Mouse (Mus musculus): ENCODE results near the gene Bcl9l.

Bcl9l gene

DNA sequence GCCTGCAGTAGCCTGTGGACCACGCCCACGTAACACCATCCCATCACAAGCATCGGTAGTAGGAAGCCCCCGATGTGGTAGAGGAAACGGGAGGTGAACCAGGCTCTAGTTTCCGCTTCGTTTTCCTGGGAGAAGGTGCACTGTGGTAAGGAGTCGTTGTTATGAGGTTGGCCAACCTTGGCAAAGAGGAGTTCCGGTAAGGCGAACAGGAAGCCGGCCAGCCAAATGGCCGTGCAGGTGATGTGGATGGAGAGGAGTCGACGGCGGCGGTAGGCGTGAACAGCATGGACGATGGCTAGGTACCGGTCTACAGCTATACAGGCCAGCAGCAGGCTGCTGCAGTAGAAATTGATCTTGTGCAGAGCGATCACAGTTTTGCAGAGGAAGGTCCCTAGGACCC lies 31.0 kb downstream of the Bcl9l start:
- DNase-seq = no peak

DNA sequence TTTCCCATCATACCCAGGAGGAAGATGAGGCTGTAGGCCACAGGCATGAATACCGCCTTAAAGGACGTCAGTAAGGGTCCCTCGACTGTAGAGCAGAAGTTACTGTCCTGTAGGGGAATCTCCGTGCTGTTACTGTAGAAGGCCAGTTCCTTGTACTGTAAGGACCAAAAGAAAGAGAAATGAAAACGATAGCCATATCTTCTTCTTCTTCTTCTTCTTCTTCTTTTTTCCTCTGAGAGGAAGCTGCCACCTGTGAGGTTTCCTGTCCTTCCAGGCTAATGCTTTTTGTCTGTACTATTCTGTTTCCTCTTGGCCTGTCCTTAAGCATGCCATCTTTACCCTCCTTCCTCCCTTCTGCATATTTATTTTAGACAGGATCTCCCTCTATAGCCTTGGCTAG lies 31.5 kb downstream of the Bcl9l start:
- DNase-seq = no peak

DNA sequence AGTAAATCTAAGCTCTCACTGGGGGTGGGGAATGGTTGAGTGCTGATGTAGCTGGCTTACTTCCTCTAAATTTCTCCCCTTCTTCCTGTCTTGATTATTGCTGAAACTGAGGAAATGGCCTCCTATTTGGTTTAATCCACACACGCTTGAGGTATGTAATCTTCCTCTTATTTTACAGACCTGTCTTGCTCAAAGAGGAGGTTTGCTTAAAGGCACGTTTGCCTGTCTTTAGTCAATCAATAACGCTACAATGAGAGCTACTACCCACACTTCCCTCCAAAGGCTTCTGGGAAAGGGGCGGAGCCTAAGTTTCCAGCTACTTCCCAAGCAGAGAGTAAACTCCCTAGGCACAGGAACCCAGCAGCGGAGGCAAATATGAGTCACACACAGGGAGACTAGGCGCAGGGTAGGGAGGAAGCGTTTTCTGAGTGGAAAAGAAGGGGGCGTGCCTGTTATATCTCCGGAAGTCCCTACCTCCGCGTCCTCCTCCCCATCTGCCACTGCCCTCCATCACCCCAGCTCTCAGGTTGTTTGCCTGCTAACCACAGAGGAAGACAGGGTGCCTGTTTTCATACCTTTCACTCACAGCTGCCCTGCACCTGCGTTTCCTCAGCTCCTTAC lies 32.6 kb downstream of the Bcl9l start:
- DNase-seq = peak; percentile 69

DNA sequence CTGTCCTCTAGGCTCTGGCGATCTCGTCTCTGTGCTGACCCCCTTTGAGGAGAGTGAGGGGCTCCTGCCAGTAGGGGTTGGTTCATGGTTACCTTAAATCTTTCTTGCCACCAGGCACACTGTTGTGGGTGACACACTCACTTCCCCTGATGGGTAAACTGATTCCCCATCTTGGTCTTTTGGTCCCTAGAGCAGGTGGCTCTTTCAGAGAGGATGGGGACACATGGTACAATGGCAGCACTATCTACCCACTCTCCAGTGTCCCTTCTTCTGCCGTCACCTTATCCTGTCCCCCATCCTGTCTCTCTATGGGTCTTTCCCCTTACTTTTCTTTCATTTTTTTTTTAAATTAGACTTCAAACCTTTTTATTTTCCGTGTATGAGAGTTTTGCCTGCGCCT lies 33.3 kb downstream of the Bcl9l start:
- no peak for DNase-seq

DNA sequence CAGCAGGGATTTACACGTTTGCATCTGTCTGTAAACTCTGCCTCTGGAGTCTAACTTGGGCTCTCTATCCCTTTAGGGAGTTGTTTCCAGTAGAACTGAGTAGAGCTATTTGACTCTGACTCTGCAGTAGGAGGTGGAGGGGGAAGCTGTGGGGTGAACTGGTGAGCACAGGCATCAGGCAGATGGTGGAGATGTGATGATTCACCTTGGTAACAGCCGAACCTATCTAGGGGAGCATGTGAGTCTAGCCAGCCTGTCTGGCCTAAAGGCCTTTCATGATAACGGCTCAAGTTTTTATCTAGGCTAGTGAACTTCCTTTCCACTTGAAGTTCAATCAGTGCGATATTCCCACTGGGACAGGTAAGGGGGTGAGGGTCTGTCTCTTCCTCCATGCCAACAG lies 34.7 kb downstream of the Bcl9l start:
- DNase-seq = no peak

DNA sequence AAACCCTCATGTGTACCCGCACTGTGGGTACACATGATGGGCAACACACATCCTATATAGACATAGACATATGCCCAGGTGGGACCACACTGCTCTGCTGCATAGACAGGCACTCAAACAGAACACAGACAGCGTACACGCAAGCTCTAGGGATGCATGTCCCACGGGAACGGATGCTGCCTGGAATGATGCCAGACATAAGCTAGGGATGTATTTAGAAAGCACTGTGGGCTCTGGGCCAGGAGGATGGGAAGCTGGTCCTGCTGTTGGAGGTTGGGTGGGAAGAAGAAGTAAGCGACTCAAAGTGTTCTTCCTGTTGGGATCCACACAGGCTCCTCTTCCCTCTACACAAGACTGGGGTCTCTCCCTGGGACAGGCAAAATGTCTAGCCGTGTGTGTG lies 35.4 kb downstream of the Bcl9l start:
- DNase-seq = no peak

DNA sequence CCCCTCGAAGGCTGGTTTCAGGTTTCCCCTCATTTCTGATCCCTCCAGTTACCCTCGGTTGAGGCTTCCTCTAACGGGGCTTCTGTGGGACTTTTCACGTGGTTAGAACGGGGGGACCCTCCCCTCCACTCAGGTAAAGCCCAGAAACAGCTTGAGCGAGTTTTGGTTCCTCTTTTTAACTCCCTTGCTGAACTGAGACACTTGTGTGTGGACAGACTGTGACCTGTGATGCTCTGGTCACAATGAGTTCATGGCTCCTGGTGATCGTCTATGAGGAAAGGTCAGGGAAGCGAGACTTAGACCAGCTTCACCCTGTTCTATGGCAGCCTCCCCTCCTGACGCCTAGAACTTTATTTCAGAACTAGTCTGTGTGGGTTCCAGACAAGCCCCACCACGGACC lies 39.3 kb downstream of the Bcl9l start:
- DNase-seq = no peak

DNA sequence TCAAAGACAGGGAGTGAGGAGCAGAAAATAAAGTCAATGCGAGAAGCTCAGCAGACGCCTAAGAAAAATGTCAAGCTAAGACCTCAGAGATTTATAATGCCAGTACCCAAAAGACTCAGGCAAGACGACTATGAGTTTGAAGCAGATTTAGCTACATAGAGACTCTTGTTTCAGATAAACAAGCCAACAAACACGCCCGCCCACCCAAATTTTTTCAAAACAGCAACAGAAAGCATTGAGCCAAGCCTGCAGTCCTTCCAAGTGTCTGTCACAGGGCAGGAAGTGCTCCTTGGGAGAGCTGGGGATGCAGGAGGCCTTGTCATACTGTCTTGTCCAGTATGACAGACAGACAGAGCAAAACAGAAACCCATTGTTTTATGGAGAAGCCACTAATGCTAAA lies 41.1 kb downstream of the Bcl9l start:
- DNase-seq = no peak

DNA sequence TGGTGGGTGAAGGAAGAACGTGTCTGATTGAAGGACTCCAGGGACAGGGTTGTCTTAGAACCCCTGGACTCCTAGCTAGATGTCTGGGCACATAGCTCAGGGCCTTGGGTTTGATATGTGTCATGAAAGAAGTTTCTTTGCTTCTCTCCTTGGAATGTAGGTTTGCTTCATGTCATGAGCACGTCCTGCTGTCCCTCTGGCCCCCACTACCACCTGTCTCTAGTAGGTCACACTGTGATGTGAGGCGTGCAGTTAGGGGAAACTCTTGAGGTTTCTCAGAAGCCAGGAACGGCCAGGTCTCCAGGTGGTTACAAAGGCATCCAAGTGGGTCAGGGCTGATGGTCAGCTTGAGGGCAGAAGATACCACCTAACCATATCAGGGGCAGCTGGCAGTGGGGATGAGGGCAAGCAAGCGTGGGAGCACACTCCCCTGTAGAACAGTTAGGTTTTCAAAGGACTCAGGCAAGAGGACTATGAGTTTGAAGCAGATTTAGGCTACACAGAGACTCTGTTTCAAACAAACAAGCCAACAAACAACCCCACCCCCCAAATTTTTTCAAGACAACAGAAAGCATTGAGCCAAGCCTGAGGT lies 41.7 kb downstream of the Bcl9l start:
- DNase-seq = no peak

DNA sequence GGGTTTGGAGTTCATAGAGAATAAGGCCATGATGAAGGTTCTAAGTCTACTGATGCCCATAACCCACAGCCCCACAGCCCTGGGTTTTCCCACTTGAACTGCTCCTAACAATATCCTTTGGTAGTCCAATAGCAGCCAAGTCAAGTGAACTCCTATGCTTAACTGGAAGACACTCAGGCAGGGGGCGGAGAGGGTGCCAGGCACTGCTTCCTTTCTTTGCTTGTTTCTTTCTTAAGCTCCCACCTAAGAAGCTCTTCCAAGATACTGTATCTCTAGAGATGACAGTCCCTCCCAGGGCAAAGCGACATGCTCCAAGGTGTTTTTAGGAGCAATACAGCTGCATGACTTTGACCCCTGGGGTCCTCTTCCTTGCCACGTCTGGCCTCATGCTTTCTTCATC lies 42.4 kb downstream of the Bcl9l start:
- no peak for DNase-seq

DNA sequence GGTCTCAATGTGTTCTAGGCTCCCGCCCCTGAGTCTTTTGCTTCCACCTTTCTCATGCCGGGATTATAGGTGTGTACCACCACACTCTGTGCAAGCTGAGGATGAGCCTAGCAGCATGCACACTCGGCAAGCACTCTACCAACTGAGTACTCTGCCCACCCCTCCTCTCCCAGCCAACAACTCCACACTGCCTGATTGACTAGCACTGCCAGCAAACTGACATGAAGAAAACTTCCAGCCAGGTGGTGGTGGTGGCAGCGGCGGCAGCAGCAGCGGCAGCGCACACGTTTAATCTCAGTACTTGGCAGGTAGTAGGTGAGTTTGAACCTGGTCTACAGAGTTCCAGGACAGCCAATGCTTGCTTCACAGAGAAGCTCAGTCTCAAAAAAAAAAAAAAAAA lies 43.0 kb downstream of the Bcl9l start:
- no peak for DNase-seq

DNA sequence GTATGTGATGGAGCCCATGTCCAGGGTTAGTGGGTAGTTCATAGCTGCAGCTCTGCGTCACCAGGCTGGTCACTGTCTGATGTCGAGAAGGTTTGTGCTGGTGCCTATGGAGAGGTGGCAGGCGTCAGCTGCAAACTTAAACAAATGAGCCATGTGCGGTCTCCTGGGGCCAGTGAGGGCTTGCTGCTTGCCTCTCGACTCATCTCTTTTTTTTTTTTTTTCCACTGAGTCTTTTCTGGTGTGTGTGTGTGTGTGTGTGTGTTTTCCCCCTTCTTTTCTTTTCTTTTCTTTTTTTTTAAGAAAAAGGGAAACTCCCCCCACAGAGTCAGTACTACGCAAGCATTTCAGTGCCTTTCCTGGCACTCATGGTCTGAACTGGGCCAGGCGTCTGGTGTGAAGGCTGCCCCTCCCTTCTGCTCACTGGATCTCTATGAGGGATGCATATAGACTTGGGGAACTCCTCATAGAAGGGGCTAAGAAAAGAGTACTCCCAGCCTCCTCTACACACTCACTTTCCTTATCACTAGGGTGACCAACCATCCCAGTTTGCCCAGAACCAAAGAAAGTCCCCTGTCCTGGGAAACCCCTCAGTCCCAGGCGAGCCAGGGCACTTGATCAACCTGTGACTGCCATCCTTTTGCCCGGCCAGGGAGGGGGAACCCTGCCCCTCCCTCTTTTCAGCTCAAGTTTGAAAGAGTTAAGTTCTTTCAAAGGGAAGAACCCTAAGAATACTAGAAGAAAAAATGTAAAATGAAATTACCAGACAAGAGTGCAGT lies 43.9 kb downstream of the Bcl9l start:
- DNase-seq = no peak

DNA sequence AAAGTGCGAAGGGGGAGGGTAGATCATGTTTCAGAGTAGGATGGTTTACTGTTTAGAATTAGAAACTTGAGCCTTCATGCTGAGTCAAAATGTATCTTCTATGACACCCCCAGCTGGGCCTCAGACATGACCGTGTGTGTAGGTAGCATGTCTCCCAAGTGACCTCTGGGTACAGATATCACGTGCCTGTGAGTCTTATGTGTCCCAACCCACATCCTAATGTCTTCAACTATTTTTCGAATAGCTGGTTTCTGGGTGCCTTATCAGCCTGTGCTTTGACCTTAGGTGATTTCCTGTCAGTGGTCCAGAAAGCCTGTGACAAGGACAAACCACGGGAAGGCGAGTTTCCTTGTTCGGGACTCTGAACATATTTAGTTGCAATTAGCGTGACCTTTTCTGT lies 45.7 kb downstream of the Bcl9l start:
- DNase-seq = no peak

DNA sequence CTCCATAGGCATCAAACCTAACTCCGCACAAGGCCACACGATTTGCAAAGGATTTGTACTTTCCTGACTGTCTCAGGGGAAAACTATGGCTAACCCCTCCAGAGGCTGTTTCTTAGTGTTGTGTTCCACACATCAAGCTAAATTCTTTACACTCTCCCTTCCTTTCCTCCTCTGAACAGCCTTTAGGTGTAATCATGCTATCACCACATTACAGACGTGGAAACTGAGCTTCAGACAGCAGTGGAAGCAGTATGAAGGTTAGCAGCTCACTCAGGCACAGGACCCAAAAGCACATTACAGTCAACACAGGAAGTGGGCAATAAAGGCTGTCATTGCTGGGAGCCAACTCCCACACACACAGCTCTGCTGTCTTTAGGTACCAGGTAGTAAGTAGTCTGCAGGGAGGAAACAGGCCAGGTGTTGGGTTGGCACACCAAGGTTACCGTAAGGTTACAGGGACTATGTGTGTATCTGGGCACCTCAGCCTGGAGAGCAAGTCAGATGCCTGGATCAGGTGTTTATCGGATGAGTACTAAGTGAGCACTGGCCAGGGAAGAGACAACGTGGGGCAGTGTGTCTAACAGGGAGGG lies 50.5 kb downstream of the Bcl9l start:
- DNase-seq = no peak

DNA sequence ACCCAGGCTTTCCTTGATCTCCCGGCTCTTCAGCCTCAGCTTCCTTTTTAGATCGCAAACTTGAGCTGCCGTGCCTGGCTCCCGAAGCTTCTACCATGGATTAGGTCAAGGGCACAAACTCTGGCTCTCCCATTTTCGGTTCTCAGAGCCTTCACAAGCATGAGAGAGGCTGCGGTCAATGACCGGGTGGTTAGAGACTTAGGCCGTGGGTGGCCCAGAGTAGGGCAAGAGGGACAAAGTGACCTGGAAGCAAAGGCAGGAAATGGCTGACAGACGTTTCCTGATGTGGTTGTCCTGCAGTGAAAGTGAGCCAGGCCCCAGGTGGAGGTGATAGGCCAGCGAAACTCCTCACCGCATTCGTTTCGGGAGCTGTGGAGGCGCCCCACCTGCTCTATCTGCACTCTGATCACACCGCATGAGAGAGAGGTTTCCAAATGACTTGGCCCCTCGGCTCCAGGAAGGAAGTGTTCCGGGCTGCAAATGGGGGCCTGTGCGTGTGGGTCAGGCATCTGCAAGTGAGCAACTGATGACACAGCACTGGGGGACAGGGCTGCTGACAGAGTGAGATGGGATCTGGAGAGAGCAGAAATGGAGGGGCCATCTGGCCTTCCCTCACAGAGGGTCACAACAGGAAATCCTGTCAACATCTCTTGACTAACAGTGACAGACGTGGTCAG lies 55.1 kb downstream of the Bcl9l start:
- peak; percentile 34 for DNase-seq

DNA sequence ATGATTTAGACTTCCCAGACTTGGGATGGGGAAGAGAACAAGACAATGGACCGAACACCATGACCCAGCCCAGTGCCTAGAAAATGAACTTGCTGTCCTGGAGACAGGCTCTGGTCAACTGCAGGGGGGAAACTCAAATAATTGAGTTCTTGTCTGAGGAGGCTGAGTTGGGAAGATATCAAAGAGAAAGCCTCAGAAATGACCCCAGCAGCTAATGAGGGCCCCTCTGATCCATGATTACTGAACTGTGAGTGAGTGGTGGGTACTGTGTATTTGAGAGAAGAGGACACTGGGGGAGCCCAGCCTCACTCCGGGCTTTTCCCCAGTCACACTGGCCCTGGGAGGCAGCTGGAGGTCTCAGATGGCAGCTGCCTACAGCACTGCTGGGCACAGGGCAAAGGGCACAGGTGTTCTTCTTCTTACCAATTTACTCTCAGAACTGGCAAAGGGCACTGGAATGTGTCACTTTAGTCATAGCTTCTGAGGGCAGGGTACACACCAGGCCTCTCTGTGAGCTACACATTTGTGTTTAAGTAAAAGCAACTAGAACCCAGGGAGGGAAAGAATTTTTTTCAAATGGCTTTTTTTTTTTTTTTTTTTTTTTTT lies 57.3 kb downstream of the Bcl9l start:
- no peak for DNase-seq

DNA sequence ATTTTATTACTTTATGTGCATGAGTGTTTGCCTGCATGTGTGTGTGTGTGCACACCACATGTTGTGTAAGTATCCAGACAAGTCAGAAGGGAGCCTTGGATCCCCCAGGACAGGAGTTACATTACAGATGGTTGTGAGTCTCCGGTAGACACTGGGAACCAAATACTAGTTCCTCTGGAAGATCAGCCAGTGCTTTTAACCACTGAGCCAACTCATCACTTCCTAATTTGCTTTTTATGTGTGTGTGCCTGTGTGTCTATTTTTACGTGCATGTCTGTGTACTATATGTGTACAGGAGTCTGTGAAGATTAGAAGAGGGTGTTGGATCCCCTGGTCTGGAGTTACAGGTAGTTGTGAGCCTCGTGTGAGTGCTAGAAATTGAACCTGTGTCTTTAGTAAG lies 58.1 kb downstream of the Bcl9l start:
- no peak for DNase-seq

DNA sequence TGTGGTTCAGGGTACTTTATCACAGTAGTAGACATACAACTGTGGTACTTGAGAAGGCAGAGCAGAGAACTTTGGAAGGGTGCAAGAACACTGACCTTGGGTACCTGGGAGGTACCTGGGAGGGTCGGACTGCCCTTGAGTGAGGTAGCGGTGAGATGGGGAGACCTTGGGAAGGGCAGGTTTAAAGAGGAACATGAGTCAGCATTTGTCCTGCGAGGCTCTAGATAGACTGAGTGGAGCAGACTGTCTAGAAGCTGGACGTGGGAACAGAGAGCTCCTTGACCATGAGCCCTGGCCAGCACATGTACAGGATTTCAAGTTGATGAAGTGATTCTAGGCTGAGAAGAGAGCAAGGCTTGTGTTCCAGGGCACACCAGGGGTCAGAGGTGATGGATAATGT lies 59.7 kb downstream of the Bcl9l start:
- DNase-seq = no peak

DNA sequence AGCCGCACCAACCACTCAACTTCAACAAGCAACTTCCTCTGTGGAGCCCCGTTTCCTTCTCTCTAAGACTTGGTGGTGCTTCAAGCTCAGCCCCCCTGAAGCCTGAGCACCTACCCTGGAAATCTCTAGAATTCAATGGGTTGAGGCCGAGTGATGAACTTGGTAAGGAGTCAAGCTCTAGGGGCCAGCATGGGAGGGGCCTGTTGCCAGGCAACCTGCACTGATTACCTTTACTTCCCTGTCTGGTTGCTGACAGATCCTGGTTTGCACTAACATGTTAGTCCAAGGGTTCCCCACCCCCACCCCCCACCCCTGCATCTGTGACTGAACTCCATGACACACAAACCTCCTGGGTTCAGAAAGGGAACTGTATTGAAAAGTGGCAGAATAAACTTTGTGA lies 62.4 kb downstream of the Bcl9l start:
- DNase-seq = no peak

DNA sequence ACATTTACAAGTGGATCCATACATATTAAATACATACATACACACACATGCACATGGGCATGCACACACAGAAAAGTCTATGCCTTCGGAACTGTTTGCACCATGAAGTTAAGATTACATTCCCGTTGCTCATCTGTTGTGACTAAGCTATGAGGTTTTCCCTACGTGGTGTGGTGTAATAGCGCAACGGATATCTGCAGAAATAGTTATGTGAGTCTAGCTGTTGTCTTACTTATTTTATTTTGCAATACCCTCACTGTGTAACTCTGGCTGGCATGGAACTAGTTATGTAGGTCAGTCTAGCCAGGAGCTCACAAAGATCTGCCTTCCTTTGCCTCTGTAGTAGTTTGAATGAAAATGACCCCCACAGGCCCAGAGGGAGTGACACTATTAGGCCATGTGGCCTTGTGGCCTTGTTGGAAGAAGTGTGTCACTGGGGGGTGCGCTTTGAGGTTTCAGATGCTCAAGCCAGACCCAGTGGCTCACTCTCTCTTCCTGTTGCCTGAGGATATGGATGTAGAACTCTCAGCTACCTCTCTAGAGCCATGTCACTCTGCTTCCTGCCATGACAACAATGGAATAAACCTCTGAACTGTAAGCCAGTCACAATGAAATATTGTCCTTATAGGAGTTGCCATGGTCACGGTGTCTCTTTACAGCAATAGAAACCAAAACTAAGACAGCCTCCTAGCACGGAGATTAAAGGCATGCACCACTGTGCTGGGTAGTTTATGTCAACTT lies 66.0 kb downstream of the Bcl9l start:
- DNase-seq = no peak

DNA sequence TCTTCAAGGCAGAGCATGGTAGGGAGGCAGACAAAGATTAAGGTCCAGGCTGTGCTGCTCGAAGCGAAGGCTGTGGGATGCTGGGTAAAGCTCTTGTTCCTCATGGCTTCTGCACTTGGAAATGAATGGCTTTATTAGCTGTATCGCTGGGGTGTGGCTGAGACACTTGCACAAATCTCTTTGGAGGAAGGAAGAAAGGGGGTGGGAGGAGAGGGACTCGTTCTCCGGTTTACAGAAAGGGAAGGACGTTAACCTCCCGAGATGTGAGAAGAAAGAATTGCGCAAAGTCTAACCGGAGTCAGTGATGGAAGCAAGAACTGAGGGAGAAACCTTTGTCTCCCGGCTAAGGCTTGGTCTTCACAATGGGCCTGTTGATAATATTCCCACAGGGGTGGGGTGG lies 68.5 kb downstream of the Bcl9l start:
- DNase-seq = no peak

DNA sequence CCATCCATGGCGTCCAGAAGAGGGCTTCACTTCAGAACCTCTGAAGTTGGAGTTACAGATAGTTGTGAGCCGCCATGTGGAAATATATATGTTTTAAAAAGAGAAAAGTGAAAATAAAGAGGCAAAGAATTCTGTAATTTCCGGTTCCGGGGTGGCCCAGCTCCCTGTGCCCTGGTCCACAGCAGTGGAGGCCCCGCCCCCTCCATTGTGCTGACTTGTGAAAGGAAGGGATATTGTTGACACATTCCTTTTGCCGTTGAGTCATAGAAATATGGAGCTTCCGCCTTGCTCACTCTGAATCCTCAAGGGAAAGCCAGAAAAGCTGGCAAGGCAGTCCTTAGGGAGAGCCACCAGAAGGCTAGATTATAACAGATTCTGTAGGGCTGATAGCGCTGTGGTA lies 69.5 kb downstream of the Bcl9l start:
- peak; percentile 26 for DNase-seq
